Mouse (Mus musculus) small intestine, adult 2 months (tissue): ENCODE measurements around the gene Prdx6b. TPM values are rescaled to one million over a fixed set of nuclear protein-coding genes. Genes with fewer than 3 reads are reported as not detected.

Experiments
- H3K27ac ChIP-seq: fragments of 200-500 bp; 2 replicates; pipeline ENCODE4 v1.5.1; 2012; ENCODE audit warnings: low read depth, low read length, control low read depth, inconsistent platforms; ENCODE audit not compliant: insufficient read depth
- H3K27me3 ChIP-seq: fragments of 200-500 bp; 2 replicates; pipeline ENCODE4 v1.6.1; 2012; ENCODE audit warnings: mild to moderate bottlenecking, moderate library complexity, low read length, inconsistent platforms; ENCODE audit not compliant: control insufficient read depth, insufficient read depth
- H3K36me3 ChIP-seq: fragments of 200-500 bp; 2 replicates; pipeline ENCODE4 v1.6.1; 2012; ENCODE audit warnings: mild to moderate bottlenecking, low read length, control low read depth, inconsistent platforms; ENCODE audit not compliant: control insufficient read depth, insufficient read depth
- H3K4me1 ChIP-seq: fragments of 200-500 bp; 2 replicates; pipeline ENCODE4 v1.6.1; 2012; ENCODE audit warnings: low read length, inconsistent platforms, mixed read lengths; ENCODE audit not compliant: control insufficient read depth, insufficient read depth, insufficient read length
- H3K4me3 ChIP-seq: fragments of 200-500 bp; 2 replicates; pipeline ENCODE4 v1.5.1; 2012; ENCODE audit warnings: low read depth, mild to moderate bottlenecking, control low read depth, inconsistent platforms, low read length, moderate library complexity
- CTCF ChIP-seq: fragments of 200-500 bp; IDR thresholded peaks from 2 replicates; pipeline ENCODE4 v1.5.1; 2012; ENCODE audit warnings: low read depth, mild to moderate bottlenecking, control low read depth, inconsistent platforms, low read length, moderate library complexity, mixed read lengths; ENCODE audit not compliant: insufficient replicate concordance, insufficient read length; ENCODE audit errors: extremely low read depth
- POLR2A ChIP-seq: fragments of 200-500 bp; IDR thresholded peaks from 2 replicates; pipeline ENCODE4 v1.6.1; 2012; ENCODE audit warnings: low read depth, mild to moderate bottlenecking, control low read depth, inconsistent platforms, low read length, moderate library complexity
- WGBS: fragments of 180-500 bp; shearing (Covaris S2); methylation state at CpG from one replicate; pipeline ENCODE4 v1.1.7; 2018; 5-methylcytosine and 5-hydroxymethylcytosine counted together
- polyA plus RNA-seq: library from polyadenylated mRNA; depleted of rRNA; stranded (reverse); fragments of >200 nt; gene quantifications from 2 replicates; pipeline ENCODE4 v1.2.3, GENCODE M21; 2012; rRNA removed

Gene Prdx6b
- polyA plus RNA-seq, 1 experiment, result not detected

GRCm38 (mm10) chr2:80322878-80323277, 30.6 kb downstream of the Prdx6b start:
- TF ChIP-seq CTCF, result no peak
- no peak overlapping the region for H3K27ac ChIP-seq
- 91% methylated on average over 4 of the region's 4 CpGs for WGBS
- no peak overlapping the region for H3K4me3 ChIP-seq
- H3K27me3 ChIP-seq, result no peaks in the 10 kb centered on the region
- peaks cover 42% of the 10 kb centered on the region for H3K36me3 ChIP-seq
- H3K4me1 ChIP-seq, result no peaks in the 10 kb centered on the region

- WGBS, result 95% methylated on average over 2 of the region's 2 CpGs
- H3K36me3 ChIP-seq, result peaks cover 40% of the 10 kb centered on the region
- no peak overlapping the region for H3K27ac ChIP-seq
- no peaks in the 10 kb centered on the region for H3K4me1 ChIP-seq
- no peak for TF ChIP-seq CTCF
- no peak for TF ChIP-seq POLR2A
- no peaks in the 10 kb centered on the region for H3K27me3 ChIP-seq
- no peak overlapping the region for H3K4me3 ChIP-seq
Measured at GRCm38 (mm10) chr2:80325779-80326178, 33.5 kb downstream of the Prdx6b start.

GRCm38 (mm10) chr2:80327272-80327671, 35.0 kb downstream of the Prdx6b start:
- Histone ChIP-seq H3K27ac (no peak overlapping the region), H3K27me3 (no peaks in the 10 kb centered on the region), H3K4me3 (no peak overlapping the region), H3K36me3 (peaks cover 37% of the 10 kb centered on the region), H3K4me1 (no peaks in the 10 kb centered on the region)
- 88% methylated on average over 6 of the region's 6 CpGs for WGBS
- TF ChIP-seq CTCF (no peak), POLR2A (no peak)

GRCm38 (mm10) chr2:80328961-80329653, 36.8 kb downstream of the Prdx6b start:
- Histone ChIP-seq H3K27ac (no peak overlapping the region), H3K4me3 (no peak overlapping the region), H3K36me3 (peaks cover 36% of the 10 kb centered on the region), H3K4me1 (no peaks in the 10 kb centered on the region), H3K27me3 (no peaks in the 10 kb centered on the region)
- TF ChIP-seq POLR2A, result no peak
- TF ChIP-seq CTCF, result no peak
- WGBS, result 91% methylated on average over 7 of the region's 7 CpGs

GRCm38 (mm10) chr2:80340537-80340936, 48.3 kb downstream of the Prdx6b start:
- H3K4me1 ChIP-seq, result no peaks in the 10 kb centered on the region
- H3K4me3 ChIP-seq, result no peak overlapping the region
- no peaks in the 10 kb centered on the region for H3K27me3 ChIP-seq
- no peak overlapping the region for H3K27ac ChIP-seq
- TF ChIP-seq CTCF, result no peak
- TF ChIP-seq POLR2A, result no peak
- H3K36me3 ChIP-seq, result peaks cover 49% of the 10 kb centered on the region
- 96% methylated on average over 9 of the region's 9 CpGs for WGBS

Other genes starting within 250 kb of the Prdx6b start
- gene Pde1a, start 163.0 kb upstream of the Prdx6b start, polyA plus RNA-seq, result 1.8 and 2.1 TPM in 2 replicates
- gene Dnajc10, start 23.0 kb downstream of the Prdx6b start, polyA plus RNA-seq, result 8.2 and 8.3 TPM in 2 replicates
- gene Frzb, start 155.2 kb downstream of the Prdx6b start, polyA plus RNA-seq, result 0.86 and 0.93 TPM in 2 replicates